Mouse (Mus musculus) lung, postnatal 10 days (tissue): ENCODE measurements around the gene Ugt1a5.

Source experiments
- DNase-seq: peaks from one replicate; pipeline ENCODE4 v3.0.0; 2021

Gene Ugt1a5

GRCm38 (mm10) chr1:88245881-88246280 is 80.1 kb downstream of the Ugt1a5 start:
- DNase-seq = no peak

- no peak for DNase-seq
These were observed 80.6 kb downstream of the Ugt1a5 start for GRCm38 (mm10) chr1:88246386-88246785.

DNA sequence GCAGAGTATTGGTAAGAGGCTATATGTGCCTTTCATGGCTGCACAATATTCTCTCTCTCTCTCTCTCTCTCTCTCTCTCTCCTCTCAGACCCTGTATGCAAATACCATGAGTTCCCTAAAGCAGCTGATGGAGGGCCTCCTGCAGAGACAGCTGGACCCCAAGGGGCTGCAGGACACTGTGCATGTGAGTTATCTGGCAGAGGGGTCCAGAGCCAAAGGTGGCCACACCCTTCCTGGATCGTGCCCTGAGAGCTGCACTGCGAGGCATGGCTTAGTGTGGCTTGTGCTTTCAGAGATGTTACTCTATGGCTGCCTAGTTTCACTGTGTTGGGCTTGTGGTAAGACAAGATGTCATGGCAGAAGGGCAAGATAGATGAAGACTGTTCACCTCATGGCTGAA is 81.8 kb downstream of the Ugt1a5 start:
- DNase-seq = no peak

GRCm38 (mm10) chr1:88248658-88249057 is 82.8 kb downstream of the Ugt1a5 start:
- no peak for DNase-seq

- DNase-seq = no peak
These were observed 83.8 kb downstream of the Ugt1a5 start for GRCm38 (mm10) chr1:88249596-88249995.

DNA sequence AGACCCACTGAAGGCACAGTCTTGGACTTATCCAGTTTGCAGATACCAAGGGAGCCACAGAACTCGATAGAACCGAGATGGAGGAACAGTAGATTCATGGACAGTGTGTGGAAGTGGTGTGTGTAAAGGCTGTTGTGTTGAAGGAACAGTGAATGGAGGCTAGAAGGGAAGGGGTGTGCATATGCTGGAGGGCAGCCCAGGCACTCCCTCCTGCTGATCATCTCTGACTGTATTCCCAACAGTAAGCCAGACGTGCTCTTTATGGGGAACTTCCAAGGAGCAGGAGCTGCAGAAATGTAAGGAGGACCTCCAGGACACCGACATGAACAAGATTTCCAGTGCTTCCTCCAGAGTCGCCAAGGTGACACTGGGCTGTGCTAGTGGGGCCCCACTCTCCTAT is 84.2 kb downstream of the Ugt1a5 start:
- DNase-seq = no peak

GRCm38 (mm10) chr1:88253106-88253505 is 87.3 kb downstream of the Ugt1a5 start:
- no peak for DNase-seq

DNA sequence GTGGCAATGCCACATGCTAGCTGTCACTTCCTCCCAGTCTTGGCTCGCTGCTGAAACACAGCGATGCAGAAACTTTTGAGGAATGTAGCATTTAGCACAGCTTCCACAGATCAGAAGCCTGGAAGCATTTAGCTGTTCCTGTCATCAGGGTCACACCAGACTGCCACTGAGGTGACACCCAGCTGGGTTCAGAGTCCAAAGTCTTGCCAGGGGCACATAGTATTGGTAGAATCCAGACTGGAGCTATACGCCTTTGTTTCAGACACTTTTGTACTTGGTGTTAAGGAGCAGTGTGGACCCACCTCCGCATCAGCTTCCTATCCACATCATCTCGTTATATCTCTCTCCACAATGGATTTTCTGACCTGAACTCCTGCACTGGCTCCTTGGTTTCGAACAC is 87.7 kb downstream of the Ugt1a5 start:
- DNase-seq = no peak

DNA sequence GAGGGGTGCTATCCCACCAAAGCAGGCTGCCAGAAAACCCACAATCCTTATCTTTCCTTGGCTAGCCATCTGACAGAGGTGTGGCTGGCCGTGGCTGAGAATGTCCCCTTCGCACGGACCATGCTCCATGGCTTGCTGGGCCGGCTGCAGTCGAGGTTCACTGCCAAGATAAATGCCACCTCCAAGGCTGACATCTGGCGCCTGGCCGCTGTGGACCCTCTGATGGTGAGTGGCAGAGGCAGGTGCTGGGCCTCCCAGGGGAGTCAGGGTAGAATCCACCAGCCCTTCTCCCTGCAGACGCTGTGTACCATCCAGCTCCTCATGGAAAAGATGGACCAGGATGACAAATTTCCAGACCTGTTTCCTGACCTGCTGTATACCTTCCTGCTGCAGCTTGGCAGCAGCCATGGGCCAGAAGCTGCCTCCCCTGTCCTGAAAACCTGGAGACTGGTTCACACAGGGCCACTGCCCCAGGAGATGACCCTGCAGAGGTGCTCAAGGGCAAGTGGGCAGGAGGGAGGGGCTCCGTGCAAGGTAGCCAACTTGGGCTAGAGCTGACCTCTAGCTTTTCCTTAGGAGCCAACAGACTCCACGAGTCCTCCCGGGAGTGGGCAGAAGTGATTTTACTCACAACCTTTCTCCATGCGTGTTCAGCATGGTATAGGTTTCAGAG is 89.1 kb downstream of the Ugt1a5 start:
- no peak for DNase-seq

DNA sequence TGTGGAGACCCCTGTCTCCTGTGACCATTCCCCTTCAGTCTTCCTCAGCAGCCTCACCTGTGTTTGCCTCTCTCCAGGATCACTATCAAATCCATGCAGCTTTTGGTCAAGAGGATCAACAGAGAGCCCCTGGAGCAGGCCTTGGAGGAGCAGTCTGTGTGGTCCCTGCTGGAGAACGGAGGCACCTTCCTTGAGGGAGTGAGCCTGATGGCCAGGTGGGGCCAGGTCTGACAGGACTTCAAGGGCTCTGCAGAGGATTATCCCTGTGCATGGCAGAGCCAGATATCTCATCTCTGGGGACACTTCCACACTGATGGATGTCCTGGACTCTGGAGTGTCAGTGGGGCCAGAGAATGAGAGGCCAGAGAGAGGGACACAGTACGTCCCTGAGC is 89.7 kb downstream of the Ugt1a5 start:
- no peak for DNase-seq

DNA sequence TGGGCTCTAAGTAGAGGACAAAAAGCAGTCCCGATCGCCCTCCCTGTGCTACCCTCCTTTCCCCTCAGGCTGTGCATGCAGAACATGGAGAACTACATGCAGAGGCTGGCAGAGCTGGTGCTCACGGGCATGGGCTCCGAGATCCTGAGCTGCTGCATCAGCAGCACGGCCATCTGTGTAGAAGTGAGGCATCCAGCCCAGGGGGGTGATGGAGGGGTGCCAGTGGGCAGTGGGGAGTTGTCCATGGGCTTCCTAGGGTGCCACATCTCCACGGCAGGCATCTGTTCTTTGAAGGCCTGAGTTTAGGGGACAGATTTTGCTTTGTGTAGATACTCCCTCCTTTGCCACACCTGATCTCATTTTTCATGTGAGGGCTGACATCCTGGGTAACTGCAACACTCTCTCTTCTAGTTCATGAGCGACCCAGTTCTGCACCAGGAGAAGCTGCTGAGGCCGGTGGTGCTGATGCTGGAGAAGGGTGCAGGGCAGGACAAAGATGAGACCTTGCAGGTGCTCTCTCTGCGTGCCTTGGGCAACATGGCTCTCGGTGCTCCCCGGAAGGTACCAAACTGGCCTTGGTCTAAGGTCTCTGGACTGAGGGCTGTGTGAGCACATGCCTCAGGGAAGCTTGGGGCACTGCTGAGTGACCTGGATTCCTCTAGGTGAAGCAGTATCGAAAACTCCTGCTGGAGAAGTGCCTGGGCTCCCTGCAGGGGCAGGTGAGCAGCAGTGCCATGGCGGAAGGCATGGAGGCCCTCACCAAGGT is 90.4 kb downstream of the Ugt1a5 start:
- DNase-seq = no peak

- DNase-seq = no peak
These were observed 91.3 kb downstream of the Ugt1a5 start for GRCm38 (mm10) chr1:88256886-88257663.

DNA sequence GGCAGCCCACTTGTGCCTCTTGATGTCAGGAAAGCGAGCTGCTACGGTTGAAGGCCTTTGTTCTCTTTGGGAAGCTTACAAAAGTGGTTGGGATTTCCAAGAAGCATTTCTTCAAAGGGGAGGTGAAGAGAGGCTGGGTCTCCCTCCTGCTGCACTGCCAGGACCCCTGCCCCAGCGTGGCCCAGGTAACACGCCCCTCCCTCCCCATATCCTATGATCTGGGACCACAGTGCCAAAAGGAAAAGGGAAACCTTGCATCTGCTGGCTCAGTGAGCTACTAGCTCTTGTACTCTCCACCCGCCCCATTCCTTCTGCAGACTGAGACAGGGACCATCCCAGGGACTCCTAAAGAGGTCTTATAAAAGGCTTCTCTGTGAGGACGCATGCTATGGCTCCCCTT is 91.9 kb downstream of the Ugt1a5 start:
- DNase-seq = no peak

- DNase-seq = no peak
These were observed 92.5 kb downstream of the Ugt1a5 start for GRCm38 (mm10) chr1:88258361-88258760.

GRCm38 (mm10) chr1:88258881-88259642 is 93.2 kb downstream of the Ugt1a5 start:
- peak; percentile 25 for DNase-seq

GRCm38 (mm10) chr1:88259643-88260024 is 93.8 kb downstream of the Ugt1a5 start:
- peak; percentile 24 for DNase-seq

DNA sequence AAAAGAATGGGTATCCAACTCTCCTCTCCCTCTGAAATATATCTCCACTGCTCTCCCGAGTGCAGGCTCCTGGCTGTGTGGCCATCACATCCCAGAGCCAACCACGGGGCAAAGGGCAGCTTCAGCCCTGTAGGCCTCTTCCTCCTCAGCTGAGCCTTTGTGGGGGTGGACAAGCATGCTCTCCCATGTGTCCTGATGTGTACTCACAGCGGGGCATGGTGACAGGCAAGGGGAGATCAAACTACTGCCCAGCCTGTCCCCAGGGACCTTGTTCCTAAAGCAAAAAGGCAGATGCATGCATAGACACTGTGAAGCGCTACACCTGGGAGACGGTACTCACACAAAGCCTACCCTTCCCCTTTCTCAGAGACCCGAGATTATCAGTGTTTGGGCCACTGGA is 94.3 kb downstream of the Ugt1a5 start:
- peak; percentile 63 for DNase-seq

GRCm38 (mm10) chr1:88260604-88261377 is 95.0 kb downstream of the Ugt1a5 start:
- no peak for DNase-seq

DNA sequence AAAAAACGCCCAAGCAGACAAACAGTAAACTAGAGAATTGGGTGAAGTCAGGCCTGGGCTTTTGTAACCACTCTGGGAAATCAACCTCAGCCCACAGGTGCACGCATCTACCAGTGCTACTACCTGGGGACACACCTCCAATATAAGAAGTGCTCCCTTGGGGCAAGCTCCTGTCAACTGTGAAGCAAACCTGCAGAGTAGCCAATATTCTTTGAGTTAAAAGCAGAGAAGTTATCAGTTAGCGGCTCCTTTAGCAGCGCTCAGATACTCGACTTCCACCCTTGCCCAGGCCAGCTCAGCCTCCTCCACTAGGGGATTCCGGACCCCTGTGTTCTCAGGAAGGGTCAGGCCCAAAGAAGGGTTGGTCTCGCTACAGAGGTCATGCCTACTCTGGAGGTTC is 95.9 kb downstream of the Ugt1a5 start:
- DNase-seq = peak; percentile 21

DNA sequence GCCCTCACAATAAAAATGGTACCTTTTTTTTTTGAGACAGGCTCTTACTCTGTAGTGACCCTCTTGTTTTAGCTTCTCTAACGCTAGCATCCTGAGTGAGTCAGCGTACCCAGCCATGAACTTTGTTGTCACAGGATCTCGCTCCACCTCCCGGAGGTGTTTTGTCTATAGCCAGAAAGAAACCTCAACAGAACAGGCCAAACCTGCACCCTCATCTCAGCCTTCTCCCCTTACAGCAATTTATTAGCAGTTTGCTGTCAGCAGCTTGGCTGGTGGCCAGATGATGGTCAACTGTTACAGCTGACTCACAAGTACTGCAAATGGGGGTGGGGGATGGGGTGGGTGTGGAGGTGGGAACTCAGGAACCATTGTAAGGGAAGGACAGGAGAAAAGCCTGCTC is 96.4 kb downstream of the Ugt1a5 start:
- peak; percentile 68 for DNase-seq

- peak; percentile 22 for DNase-seq
These were observed 97.1 kb downstream of the Ugt1a5 start for GRCm38 (mm10) chr1:88262961-88263360.

DNA sequence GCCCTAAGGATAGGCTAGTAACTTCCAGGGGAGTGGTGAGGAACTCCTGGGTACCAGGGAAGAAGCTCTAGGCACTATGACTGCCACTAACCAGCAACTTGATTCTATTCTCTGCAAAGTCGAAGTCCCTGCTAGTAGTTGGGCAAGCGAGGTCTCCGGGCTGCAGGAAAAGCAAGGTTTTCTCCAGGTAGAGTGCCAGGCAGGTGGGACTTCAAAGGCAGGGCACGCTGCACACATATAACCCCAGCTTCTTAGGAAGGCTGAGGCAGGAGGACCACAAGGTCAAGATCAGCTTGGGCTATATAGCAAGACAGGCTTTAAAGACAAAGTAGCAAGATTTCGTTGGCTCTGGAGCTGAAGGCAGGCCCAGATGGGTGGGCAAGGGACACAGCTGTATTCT is 98.0 kb downstream of the Ugt1a5 start:
- DNase-seq = no peak
